Mouse (Mus musculus) embryonic facial prominence, embryonic 10.5 days (tissue): ENCODE results near the gene Utrn. TPM values are rescaled to one million over a fixed set of nuclear protein-coding genes. Genes with fewer than 3 reads are reported as not detected.

ENCODE experiments used
- DNase-seq: peaks from one replicate; pipeline ENCODE4 v3.0.0-alpha.2; 2017; ENCODE audit warnings: low spot score
- H3K27ac ChIP-seq: fragments of 300-500 bp; sonication (generic); replicated peaks from 2 replicates; pipeline ENCODE4 v1.5.1; 2016; ENCODE audit warnings: mild to moderate bottlenecking
- H3K27me3 ChIP-seq: fragments of 300-500 bp; sonication (generic); replicated peaks from 2 replicates; pipeline ENCODE4 v1.6.1; 2016; ENCODE audit warnings: low read depth, mild to moderate bottlenecking; ENCODE audit not compliant: poor library complexity, severe bottlenecking
- H3K36me3 ChIP-seq: fragments of 300-500 bp; sonication (generic); replicated peaks from 2 replicates; pipeline ENCODE4 v1.6.1; 2016; ENCODE audit warnings: mild to moderate bottlenecking, moderate library complexity
- H3K4me1 ChIP-seq: fragments of 300-500 bp; sonication (generic); 2 replicates; pipeline ENCODE4 v1.6.1; 2016
- H3K4me3 ChIP-seq: fragments of 300-500 bp; sonication (generic); 2 replicates; pipeline ENCODE4 v1.5.1; 2016; ENCODE audit warnings: mild to moderate bottlenecking, moderate library complexity
- H3K9me3 ChIP-seq: fragments of 300-500 bp; sonication (generic); 2 replicates; pipeline ENCODE4 v1.6.1; 2016; ENCODE audit warnings: mild to moderate bottlenecking
- WGBS: fragments of 180-500 bp; shearing (Covaris S2); methylation state at CpG from one replicate; pipeline ENCODE4 v1.1.7; 2016; 5-methylcytosine and 5-hydroxymethylcytosine counted together
- polyA plus RNA-seq: library from polyadenylated mRNA; unstranded; fragments of >200 nt; fragmentation: Nextera tagmentation; extraction: Ambion mirVana; gene quantifications from 2 replicates; pipeline ENCODE4 v1.2.1, GENCODE M21; 2016

Gene Utrn
- polyA plus RNA-seq, 1 experiment from 2014 or later, result 63.8 TPM

GRCm38 (mm10) chr10:12444122-12444521 is 425.0 kb downstream of the Utrn start:
- Histone ChIP-seq H3K27ac (no peak overlapping the region), H3K4me1 (no peaks in the 10 kb centered on the region), H3K9me3 (no peaks in the 10 kb centered on the region), H3K4me3 (no peak overlapping the region), H3K36me3 (peaks cover 35% of the 10 kb centered on the region), H3K27me3 (no peaks in the 10 kb centered on the region)
- 92% methylated on average over 4 of the region's 4 CpGs for WGBS
- no peak for DNase-seq

- 85% methylated on average over 2 of the region's 2 CpGs for WGBS
These were observed 436.0 kb downstream of the Utrn start for GRCm38 (mm10) chr10:12433161-12433560.

GRCm38 (mm10) chr10:12430399-12430798 is 438.8 kb downstream of the Utrn start:
- Histone ChIP-seq H3K4me1 (no peaks in the 10 kb centered on the region), H3K27ac (no peak overlapping the region), H3K9me3 (no peaks in the 10 kb centered on the region), H3K4me3 (no peak overlapping the region), H3K36me3 (peaks cover 7% of the 10 kb centered on the region; the same call in 1 of the 2 replicates), H3K27me3 (no peaks in the 10 kb centered on the region)
- no peak for DNase-seq

More at GRCm38 (mm10) chr10:12433161-12433560, 436.0 kb downstream of the Utrn start:
- Histone ChIP-seq H3K4me3 (no peak overlapping the region), H3K9me3 (no peaks in the 10 kb centered on the region), H3K36me3 (peaks cover 14% of the 10 kb centered on the region; the same call in 1 of the 2 replicates), H3K27ac (no peak overlapping the region), H3K27me3 (no peaks in the 10 kb centered on the region), H3K4me1 (no peaks in the 10 kb centered on the region)
- no peak for DNase-seq

GRCm38 (mm10) chr10:12426866-12427265 is 442.3 kb downstream of the Utrn start:
- Histone ChIP-seq H3K4me3 (no peak overlapping the region), H3K9me3 (no peaks in the 10 kb centered on the region), H3K27ac (no peak overlapping the region), H3K36me3 (no peaks in the 10 kb centered on the region), H3K27me3 (no peaks in the 10 kb centered on the region), H3K4me1 (no peaks in the 10 kb centered on the region)
- WGBS, result 93% methylated on average over 8 of the region's 8 CpGs
- DNase-seq, result no peak

- Histone ChIP-seq H3K4me1 (no peaks in the 10 kb centered on the region), H3K27ac (no peak overlapping the region), H3K36me3 (no peaks in the 10 kb centered on the region; the same call in 1 of the 2 replicates), H3K9me3 (no peaks in the 10 kb centered on the region), H3K4me3 (no peak overlapping the region), H3K27me3 (no peaks in the 10 kb centered on the region)
- WGBS, result 92% methylated on average over 2 of the region's 2 CpGs
- no peak for DNase-seq
These were observed 444.2 kb downstream of the Utrn start for GRCm38 (mm10) chr10:12424944-12425343.

- no peaks in the 10 kb centered on the region; the same call in 1 of the 2 replicates for H3K36me3 ChIP-seq
- no peaks in the 10 kb centered on the region for H3K9me3 ChIP-seq
- no peak for DNase-seq
- H3K27me3 ChIP-seq, result no peaks in the 10 kb centered on the region
- H3K4me1 ChIP-seq, result no peaks in the 10 kb centered on the region
- no peak overlapping the region for H3K27ac ChIP-seq
- H3K4me3 ChIP-seq, result no peak overlapping the region
- 94% methylated on average over 7 of the region's 7 CpGs for WGBS
These were observed 445.0 kb downstream of the Utrn start for GRCm38 (mm10) chr10:12423994-12424725.

GRCm38 (mm10) chr10:12414967-12415366 is 454.2 kb downstream of the Utrn start:
- Histone ChIP-seq H3K9me3 (no peaks in the 10 kb centered on the region), H3K4me1 (no peaks in the 10 kb centered on the region), H3K27me3 (no peaks in the 10 kb centered on the region), H3K36me3 (peaks cover 13% of the 10 kb centered on the region), H3K4me3 (no peak overlapping the region), H3K27ac (no peak overlapping the region)
- WGBS, result 94% methylated on average over 3 of the region's 3 CpGs
- DNase-seq, result no peak

GRCm38 (mm10) chr10:12406338-12407110 is 462.6 kb downstream of the Utrn start:
- WGBS, result 89% methylated on average over 12 of the region's 12 CpGs
- Histone ChIP-seq H3K27ac (no peak overlapping the region), H3K4me1 (no peaks in the 10 kb centered on the region), H3K36me3 (peaks cover 43% of the 10 kb centered on the region), H3K27me3 (no peaks in the 10 kb centered on the region), H3K4me3 (no peak overlapping the region), H3K9me3 (no peaks in the 10 kb centered on the region)
- no peak for DNase-seq

GRCm38 (mm10) chr10:12399450-12399849 is 469.7 kb downstream of the Utrn start:
- DNase-seq, result no peak
- H3K27ac ChIP-seq, result no peak overlapping the region
- H3K9me3 ChIP-seq, result no peaks in the 10 kb centered on the region
- no peaks in the 10 kb centered on the region for H3K4me1 ChIP-seq
- H3K36me3 ChIP-seq, result peaks cover 40% of the 10 kb centered on the region
- 55% methylated on average over 2 of the region's 2 CpGs for WGBS
- H3K27me3 ChIP-seq, result no peaks in the 10 kb centered on the region
- H3K4me3 ChIP-seq, result no peak overlapping the region

GRCm38 (mm10) chr10:12380139-12380538 is 489.0 kb downstream of the Utrn start:
- Histone ChIP-seq H3K27ac (no peak overlapping the region), H3K36me3 (no peaks in the 10 kb centered on the region), H3K4me1 (no peaks in the 10 kb centered on the region), H3K27me3 (no peaks in the 10 kb centered on the region), H3K4me3 (no peak overlapping the region), H3K9me3 (no peaks in the 10 kb centered on the region)
- DNase-seq, result no peak
- WGBS, result 95% methylated on average over 1 of the region's 1 CpGs

- H3K9me3 ChIP-seq, result no peaks in the 10 kb centered on the region
- no peaks in the 10 kb centered on the region for H3K4me1 ChIP-seq
- WGBS, result 95% methylated on average over 1 of the region's 1 CpGs
- no peak overlapping the region for H3K4me3 ChIP-seq
- no peaks in the 10 kb centered on the region for H3K27me3 ChIP-seq
- DNase-seq, result no peak
- H3K36me3 ChIP-seq, result no peaks in the 10 kb centered on the region
- no peak overlapping the region for H3K27ac ChIP-seq
These were observed 490.0 kb downstream of the Utrn start for GRCm38 (mm10) chr10:12379123-12379522.

GRCm38 (mm10) chr10:12377727-12378126 is 491.4 kb downstream of the Utrn start:
- H3K36me3 ChIP-seq, result no peaks in the 10 kb centered on the region
- H3K27me3 ChIP-seq, result no peaks in the 10 kb centered on the region
- H3K4me3 ChIP-seq, result no peak overlapping the region
- H3K4me1 ChIP-seq, result no peaks in the 10 kb centered on the region
- H3K27ac ChIP-seq, result no peak overlapping the region
- no peaks in the 10 kb centered on the region for H3K9me3 ChIP-seq
- DNase-seq, result no peak
- WGBS, result 84% methylated on average over 3 of the region's 3 CpGs

- no peak for DNase-seq
- 88% methylated on average over 2 of the region's 2 CpGs for WGBS
- Histone ChIP-seq H3K9me3 (no peaks in the 10 kb centered on the region), H3K27ac (no peak overlapping the region), H3K36me3 (no peaks in the 10 kb centered on the region), H3K4me3 (no peak overlapping the region), H3K27me3 (no peaks in the 10 kb centered on the region), H3K4me1 (no peaks in the 10 kb centered on the region)
These were observed 493.1 kb downstream of the Utrn start for GRCm38 (mm10) chr10:12376015-12376414.
